Mouse (Mus musculus): ENCODE measurements around the gene Myo9b. TPM values are rescaled to one million over a fixed set of nuclear protein-coding genes. Genes with fewer than 3 reads are reported as not detected.

The Myo9b gene
- total RNA-seq, 2 experiments from 2014 or later = 8.8 to 9.3 TPM

DNA sequence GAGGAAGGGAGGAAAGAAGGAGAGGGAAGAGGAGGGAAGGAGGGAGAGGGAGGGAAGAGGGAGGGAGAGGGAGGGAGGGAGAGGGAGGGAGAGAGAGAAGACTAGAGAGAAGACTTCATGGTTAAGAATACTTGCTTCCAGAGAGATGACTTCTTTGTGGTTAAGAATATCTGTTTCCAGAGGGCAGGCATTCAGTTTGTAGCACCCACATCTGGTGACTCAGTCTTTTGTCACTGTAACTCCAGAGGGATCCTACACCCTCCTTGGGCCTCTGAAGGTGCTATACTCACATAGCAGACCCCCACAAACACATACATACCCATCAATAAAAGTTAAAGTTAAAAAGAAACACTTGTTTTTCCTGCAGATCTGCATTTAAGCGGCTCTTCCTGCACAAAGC lies 79.0 kb downstream of the Myo9b start:
- no peak for DNase-seq
- intact Hi-C loops (cut with DNase I) = no loop called here

DNA sequence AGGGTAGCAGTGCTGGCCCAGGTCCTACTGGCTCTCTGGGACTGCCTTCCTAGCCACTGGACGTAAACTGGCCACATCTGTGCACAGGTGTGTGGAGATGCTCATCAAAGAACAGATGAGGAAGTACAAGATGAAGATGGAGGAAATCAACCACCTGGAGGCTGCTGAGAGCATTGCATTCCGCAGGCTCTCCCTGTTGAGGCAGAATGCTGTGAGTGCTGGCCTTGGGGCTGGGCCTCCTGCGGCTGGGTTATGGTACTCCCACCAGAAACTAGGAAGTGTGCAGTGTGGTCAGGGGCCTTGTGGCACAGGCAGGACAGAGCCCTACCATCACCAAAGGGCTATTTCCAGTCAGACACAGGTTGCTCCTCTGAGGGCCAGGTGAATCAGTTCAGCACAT lies 85.5 kb downstream of the Myo9b start:
- DNase-seq = no peak
- intact Hi-C loops (cut with DNase I) = no loop called here

DNA sequence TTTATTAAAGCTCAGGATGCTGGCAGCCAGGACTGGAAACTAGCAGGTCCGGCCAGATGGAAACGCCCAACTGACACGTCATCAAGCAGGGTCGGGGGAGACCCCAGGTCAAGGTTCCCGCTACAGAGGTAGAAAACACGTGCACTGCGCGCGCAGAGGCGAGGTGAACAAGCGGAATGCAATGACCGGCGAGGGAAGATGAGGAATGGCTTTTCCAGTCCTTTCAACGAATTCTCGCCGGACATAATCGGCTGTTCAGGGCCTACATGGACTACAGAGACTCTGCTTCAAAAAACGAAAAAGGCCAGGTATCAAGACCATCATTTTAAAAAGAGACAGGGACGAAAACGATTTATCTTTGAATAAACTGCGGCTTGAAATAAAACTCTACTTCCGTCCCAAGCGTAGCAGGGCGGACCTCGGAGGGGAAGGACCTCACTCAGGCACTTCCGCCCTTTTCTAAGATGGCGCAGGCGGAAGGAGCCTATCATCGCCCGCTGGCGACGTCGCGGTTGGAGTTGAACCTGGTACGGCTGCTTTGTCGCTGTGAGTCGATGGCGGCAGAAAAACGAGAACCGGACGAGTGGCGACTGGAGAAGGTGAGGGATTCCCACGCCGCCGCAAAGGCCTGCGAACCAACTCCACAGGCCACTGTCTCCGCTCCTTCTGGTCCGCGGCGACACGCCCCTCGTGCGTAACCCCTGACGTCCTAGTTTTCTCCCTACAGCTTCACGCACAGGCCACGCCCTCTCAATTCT lies 94.4 kb downstream of the Myo9b start, which contains the start of gene Use1:
Use1 (plus strand) TSS at position 78 of the 758 bp plus-strand sequence.
- intact Hi-C loops (cut with DNase I) = no loop called here
- DNase-seq = peak; percentile 86 to 93

DNA sequence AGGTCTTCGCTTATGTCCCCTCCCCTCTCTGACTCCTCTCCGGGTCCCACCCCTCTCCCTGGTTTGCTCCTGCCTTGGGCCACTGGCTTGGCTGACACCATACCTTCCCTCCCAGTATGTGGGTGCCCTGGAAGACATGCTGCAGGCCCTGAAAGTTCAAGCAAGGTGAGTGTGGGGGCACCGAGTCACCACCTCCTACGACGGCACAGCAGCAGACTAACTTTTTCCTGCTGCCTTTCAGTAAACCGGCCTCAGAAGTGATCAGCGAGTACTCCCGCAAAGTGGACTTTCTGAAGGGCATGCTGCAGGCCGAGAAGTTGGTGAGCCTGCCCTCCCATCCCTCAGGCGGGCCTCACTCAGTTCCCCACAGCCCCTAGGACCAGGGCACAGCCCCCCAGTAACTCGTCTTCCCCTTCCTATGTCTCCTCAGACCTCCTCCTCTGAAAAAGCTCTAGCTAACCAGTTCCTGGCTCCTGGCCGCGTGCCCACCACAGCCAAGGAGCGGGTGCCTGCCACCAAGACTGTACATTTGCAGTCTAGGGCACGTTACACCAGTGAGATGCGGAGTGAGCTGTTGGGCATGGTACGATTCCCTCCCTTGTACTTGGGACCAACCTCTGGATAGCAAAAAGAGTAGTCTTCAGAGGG lies 95.1 kb downstream of the Myo9b start:
- intact Hi-C loops (cut with DNase I) = no loop called here
- no peak for DNase-seq

DNA sequence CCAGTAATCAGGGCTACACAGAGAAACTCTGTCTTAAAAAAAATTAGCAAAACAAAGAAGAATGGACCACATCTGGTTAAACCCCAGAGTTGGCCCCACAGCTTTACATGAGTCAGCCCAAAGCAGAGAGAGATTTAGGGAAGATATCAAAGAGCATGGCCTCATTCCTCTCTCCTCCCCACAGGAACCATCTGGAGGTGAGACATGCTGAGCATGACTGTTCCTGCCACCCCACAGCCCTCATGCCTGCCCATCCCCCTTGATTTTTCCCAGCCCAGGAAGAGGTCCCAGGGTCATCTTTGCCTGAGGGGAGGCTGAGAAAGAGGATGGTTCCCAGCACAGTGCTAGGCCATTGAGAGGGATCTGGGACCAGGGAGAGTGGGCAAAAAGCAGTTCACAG lies 95.9 kb downstream of the Myo9b start:
- no peak for DNase-seq
- intact Hi-C loops (cut with DNase I) = no loop called here

- no peak for DNase-seq
- intact Hi-C loops (cut with DNase I) = no loop called here
Measured at GRCm38 (mm10) chr8:71369040-71369718, 96.7 kb downstream of the Myo9b start.

DNA sequence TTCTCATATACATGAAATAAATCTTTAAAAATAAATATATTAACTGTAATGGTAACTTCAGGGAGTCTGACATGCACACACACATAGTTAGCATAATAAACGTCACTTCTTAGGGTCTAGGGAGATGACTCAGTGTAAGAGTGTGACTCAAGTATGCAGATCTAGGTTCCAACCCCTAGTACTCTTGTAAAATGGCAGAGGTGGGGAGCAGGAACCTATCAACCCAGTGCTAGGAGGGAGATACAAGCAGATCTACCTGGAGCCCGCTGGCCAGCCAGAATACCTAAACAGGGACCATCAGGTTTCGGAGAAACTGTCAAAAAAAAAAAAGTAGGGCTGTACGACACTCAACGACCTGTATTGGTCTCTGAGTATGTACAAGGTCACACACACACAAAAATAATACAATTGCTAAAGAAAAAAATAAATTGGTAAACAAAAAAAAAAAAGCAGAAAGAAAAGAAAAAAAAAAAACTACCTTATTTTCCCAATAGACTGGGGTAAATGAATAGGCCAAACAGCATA lies 98.3 kb downstream of the Myo9b start:
- DNase-seq = no peak
- intact Hi-C loops (cut with DNase I) = loop anchor here (5.0 kb wide), 1 partner anchor 37 kb away; the partner anchor contains the start of gene Ankle1

- intact Hi-C loops (cut with DNase I) = loop anchor here (5.0 kb wide), 1 partner anchor 36 kb away; the partner anchor contains the start of gene Ankle1
- DNase-seq = peak; percentile 95 to 97
Measured at GRCm38 (mm10) chr8:71371236-71371848, 98.8 kb downstream of the Myo9b start, which contains the start of gene Ocel1. Gene Ocel1 (plus strand): TSS chr8:71371298.

DNA sequence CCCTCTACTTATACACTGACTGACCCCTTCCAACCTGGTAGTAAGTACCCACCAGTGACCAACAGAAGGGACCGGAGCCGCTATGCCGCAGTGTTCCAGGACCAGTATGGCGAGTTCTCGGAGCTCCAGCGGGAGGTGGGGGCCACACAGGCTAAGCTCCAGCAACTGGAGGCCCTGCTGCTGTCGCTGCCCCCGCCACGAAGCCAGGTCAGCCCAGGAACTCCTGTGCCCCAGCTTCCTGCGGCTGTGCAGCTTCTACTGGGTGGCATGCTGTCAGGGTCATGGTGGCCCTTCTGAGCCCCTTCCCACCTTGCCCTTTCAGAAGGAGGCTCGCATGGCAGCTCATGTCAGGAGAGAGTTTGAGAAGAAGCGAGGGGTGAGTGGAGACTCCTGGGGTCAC lies 99.9 kb downstream of the Myo9b start:
- intact Hi-C loops (cut with DNase I) = loop anchor here (5.0 kb wide), 1 partner anchor 35 kb away; the partner anchor contains the start of gene Ankle1
- no peak for DNase-seq

DNA sequence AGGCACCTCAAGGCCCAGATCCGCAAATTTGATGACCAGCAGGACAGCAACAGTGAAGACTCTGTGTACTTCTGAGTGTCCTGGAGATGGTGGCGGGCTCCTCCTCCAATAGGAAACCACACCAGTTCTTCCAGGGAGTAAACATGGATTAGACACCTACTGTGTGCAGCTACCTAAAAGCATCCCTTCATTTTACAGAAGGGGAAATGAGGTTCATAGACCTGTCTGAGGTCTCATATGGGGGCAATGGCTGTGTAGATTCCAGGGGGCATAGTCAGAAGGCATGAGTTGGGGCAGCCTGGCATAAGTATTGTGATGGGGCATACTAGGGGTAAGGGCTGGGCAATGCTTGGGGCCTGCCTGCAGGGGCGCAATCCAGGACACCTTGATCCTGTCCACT lies 100.5 kb downstream of the Myo9b start:
- intact Hi-C loops (cut with DNase I) = loop anchor here (5.0 kb wide), 1 partner anchor 34 kb away; the partner anchor contains the start of gene Ankle1

GRCm38 (mm10) chr8:71374616-71375206 lies 102.2 kb downstream of the Myo9b start:
- intact Hi-C loops (cut with DNase I) = loop anchor here (5.0 kb wide), 1 partner anchor 33 kb away; the partner anchor contains the start of gene Ankle1

More for the DNA sequence above, 100.5 kb downstream of the Myo9b start:
- DNase-seq = no peak

GRCm38 (mm10) chr8:71375581-71376422 lies 103.3 kb downstream of the Myo9b start:
- intact Hi-C loops (cut with DNase I) = no loop called here
- no peak for DNase-seq

More at GRCm38 (mm10) chr8:71374616-71375206, 102.2 kb downstream of the Myo9b start:
- DNase-seq = no peak

GRCm38 (mm10) chr8:71376423-71377030 lies 104.0 kb downstream of the Myo9b start:
- no peak for DNase-seq
- intact Hi-C loops (cut with DNase I) = no loop called here

GRCm38 (mm10) chr8:71379008-71379407 lies 106.5 kb downstream of the Myo9b start:
- no peak for DNase-seq
- intact Hi-C loops (cut with DNase I) = no loop called here

GRCm38 (mm10) chr8:71379512-71380075 lies 107.1 kb downstream of the Myo9b start:
- no peak for DNase-seq
- intact Hi-C loops (cut with DNase I) = no loop called here

DNA sequence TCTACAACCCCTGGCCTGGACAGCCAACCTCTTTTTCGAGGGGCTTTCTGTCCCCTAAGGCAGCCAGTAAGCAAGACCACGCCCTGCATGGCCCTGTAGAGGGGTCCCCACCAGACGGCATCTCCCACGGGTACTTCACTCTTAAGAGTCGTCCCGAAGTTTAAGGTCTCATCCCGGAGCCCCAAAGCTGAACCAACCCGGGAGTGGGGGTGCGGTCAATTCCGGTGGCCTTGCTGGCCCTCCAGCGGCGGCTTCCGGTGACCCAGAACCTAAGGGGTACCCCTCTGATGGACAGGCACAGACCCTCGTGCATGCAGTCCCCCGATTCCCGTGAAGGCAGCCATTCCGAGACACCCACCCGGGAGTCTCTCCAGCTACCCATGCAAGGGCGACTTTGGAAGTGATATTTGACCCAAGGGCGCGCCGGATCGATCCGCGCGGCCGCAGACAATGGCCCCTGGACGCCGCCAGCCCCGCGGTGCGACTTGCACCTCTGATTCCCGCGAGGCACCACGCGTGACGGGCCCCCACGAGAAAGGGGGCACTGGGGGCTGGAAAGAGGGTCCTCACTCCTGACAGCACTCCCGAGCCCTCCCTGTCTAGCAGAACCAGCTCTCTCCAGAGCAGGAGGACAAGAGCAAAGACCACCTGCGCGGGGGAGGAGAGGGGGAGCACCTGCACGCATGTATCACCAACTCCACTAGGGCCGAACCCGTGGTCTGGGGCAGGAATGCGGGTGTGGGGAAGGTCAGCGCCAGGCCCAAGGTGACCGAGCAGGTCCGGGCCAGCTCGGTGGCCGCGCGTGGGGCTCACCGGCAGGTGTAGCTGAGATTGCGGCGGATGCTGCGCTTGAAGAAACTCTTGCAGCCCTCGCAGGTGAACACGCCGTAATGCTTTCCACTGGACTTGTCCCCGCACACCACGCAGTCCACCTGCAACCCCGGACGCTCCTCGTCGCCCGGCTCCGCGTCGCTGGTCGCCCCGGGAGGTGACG lies 108.0 kb downstream of the Myo9b start:
- intact Hi-C loops (cut with DNase I) = no loop called here
- no peak for DNase-seq

DNA sequence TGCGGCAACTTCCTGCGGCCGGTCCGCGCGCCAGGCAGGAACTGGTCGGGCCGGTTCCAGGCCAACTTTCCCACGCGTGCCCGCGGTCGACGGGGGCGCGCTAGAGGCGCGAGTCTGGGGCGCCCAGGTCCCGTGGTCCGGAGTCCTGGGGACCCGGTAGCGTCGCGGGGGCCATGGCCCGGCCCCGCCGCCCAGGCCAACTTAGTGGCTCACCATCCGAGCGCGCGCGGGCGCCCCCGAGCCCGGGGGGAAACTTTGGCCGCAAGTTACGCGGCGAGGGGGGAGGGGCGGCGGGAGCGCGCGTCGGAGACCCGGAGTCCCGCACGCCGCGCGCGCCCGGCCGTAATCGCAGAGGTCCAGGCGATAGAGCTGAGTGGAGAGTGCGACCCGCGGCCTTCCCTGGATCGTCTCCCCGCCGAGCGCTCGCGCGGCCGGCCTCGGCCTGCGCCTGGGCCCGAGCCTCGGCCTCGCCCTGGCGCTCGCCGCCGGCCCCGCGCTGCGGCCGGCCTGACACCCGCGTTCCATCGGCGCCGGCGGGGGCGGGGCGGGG lies 109.0 kb downstream of the Myo9b start, which contains the start of gene Nr2f6:
Nr2f6 (minus strand) TSS at position 540 of the 550 bp plus-strand sequence.
- peak; percentile 52 to 75 for DNase-seq
- intact Hi-C loops (cut with DNase I) = no loop called here

Measured in gastrocnemius, postnatal 36 days (tissue).